Mouse (Mus musculus) neural tube, embryonic 12.5 days (tissue): Measurements from ENCODE around the gene Cd151. TPM values are rescaled to one million over a fixed set of nuclear protein-coding genes. Genes with fewer than 3 reads are reported as not detected.
A peak's percentile ranks its signal among the peaks of the same experiment; 100 is the strongest.

Experiments
- ATAC-seq: fragments of 200-750 bp; cut with Nextera tagmentation; 2 replicates; pipeline ENCODE4 v1.8.0; 2017; ENCODE audit warnings: low read depth, mild to moderate bottlenecking, moderate TSS enrichment, moderate library complexity; ENCODE audit not compliant: low FRiP score
- H3K27ac ChIP-seq: fragments of 300-500 bp; sonication (generic); 2 replicates; pipeline ENCODE4 v1.5.1; 2016
- H3K27me3 ChIP-seq: fragments of 300-500 bp; sonication (generic); replicated peaks from 2 replicates; pipeline ENCODE4 v1.6.1; 2016; ENCODE audit warnings: mild to moderate bottlenecking
- H3K36me3 ChIP-seq: fragments of 300-500 bp; sonication (generic); 2 replicates; pipeline ENCODE4 v1.6.1; 2016; ENCODE audit warnings: mild to moderate bottlenecking
- H3K4me1 ChIP-seq: fragments of 300-500 bp; sonication (generic); 2 replicates; pipeline ENCODE4 v1.6.1; 2016
- H3K4me2 ChIP-seq: fragments of 300-500 bp; sonication (generic); replicated peaks from 2 replicates; pipeline ENCODE4 v1.6.1; 2016; ENCODE audit warnings: mild to moderate bottlenecking
- H3K4me3 ChIP-seq: fragments of 300-500 bp; sonication (generic); 2 replicates; pipeline ENCODE4 v1.5.1; 2016
- H3K9ac ChIP-seq: fragments of 300-500 bp; sonication (generic); 2 replicates; pipeline ENCODE4 v1.6.1; 2016; ENCODE audit warnings: mild to moderate bottlenecking
- H3K9me3 ChIP-seq: fragments of 300-500 bp; sonication (generic); 2 replicates; pipeline ENCODE4 v1.6.1; 2016; ENCODE audit warnings: mild to moderate bottlenecking
- WGBS: fragments of 180-500 bp; shearing (Covaris S2); methylation state at CpG from one replicate; pipeline ENCODE4 v1.1.7; 2016; 5-methylcytosine and 5-hydroxymethylcytosine counted together
- polyA plus RNA-seq: library from polyadenylated mRNA; unstranded; fragments of >200 nt; fragmentation: Nextera tagmentation; extraction: Ambion mirVana; gene quantifications from 2 replicates; pipeline ENCODE4 v1.2.1, GENCODE M21; 2016

Gene Cd151
- polyA plus RNA-seq, 1 experiment from 2014 or later: 20.6 TPM

DNA sequence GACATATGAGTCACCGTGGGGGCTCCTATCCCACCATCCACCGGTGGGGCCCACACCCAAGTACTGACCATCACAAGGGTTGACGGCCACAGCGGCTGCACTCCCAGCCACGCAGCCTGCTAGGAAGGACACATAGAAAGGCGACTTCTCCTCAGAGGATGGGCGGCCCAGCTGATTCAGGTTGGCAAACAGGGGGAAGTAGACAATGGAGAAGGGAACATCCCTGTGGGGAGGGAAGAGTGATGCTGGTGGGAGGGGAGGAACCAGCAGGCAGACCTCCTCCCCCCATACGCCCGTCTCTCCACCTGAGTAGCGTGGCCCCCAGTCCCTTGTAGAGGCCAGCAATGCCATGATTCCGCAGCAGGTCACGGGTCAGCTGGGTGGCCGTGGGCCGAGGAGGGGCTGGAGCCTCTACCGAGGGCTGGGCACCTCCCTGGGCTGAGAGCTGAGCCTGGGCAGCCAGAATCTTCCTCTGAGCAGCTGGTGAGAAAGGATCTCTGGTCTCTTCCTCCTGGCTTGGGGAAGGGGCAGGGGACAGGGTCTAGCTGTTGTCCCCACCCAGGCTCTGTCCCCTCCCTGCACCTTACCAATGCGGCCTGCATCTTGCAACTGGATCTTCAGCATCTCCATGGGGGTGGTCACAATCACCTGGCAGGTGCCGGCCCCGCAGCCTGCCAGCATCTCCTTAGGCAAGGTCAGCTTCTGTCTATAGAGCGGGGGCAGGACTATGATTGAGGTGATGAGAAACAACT, 35.6 kb upstream of the Cd151 start:
- no peaks in the 10 kb centered on the region for H3K27me3 ChIP-seq
- 0 out of 2 replicates have a peak overlapping the region, but pooled peaks have one; percentile 9 for H3K9ac ChIP-seq
- H3K4me2 ChIP-seq: no peak overlapping the region
- no peak overlapping the region for H3K27ac ChIP-seq
- H3K9me3 ChIP-seq: no peaks in the 10 kb centered on the region
- no peak for ATAC-seq
- WGBS: 93% methylated on average over 19 of the region's 19 CpGs
- H3K4me3 ChIP-seq: no peak overlapping the region
- peaks cover 57% of the 10 kb centered on the region for H3K4me1 ChIP-seq
- peaks cover 42% of the 10 kb centered on the region for H3K36me3 ChIP-seq

DNA sequence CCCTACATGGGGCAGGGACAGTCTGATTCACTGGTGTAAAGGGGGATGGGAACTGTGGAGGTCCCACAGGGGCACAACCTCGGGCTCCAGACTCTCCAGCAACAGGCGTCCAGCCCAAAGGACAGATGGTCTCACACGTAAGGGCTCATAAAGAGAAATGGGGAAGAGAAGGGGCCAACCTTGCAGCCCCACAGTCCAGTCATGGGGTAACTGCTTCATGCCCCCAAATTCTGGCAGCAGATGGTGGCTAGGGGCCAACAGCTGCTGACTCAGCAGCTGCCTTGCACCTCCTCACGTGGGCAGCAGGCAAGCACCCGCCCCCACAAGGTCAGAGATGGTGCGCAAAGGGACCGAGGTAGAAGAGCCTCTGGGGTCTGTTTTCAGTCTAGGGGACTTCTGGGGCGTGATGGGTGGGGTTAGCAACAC, 35.0 kb upstream of the Cd151 start:
- Histone ChIP-seq H3K4me3 (no peak overlapping the region), H3K36me3 (peaks cover 38% of the 10 kb centered on the region), H3K27ac (no peak overlapping the region), H3K9me3 (no peaks in the 10 kb centered on the region), H3K9ac (no peak overlapping the region), H3K27me3 (no peaks in the 10 kb centered on the region), H3K4me2 (no peak overlapping the region), H3K4me1 (peaks cover 63% of the 10 kb centered on the region)
- 81% methylated on average over 8 of the region's 8 CpGs for WGBS
- ATAC-seq: no peak

DNA sequence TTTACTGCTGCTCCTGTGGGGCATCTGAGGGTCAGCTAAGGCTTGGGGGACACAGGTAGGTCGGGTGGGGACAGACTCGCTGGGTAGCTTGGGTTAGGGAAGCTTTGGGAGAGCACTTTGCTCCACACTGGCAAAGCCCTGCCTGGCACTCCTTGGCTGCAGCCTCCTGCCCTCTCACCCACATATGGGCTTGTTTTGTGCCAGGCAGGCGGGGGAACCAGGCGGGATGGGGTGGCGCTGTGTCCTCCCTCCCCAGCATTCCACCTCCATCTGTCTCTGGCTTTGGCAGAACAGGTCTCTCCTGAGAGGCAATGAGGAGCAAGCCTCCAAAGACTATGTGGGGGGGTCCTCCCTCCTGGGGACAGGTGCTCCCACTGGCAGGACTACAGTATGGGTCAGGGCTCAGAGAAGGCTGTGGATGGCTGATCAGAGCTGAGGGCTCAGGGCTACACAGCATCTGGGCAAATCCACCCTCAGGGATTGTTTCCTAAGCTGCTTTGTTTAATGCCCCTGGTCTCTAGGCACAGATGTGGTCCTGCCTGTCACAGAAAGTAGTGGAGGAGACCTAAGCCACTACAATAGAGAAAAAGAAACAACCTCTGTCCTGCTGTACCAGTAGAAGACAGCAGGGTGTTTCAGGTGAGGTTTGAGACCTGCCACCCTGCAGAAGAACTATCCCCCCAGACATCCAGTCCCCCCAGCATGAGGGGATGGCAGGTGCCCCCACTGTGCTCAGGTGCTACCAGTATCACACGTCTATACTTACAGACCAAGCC, 34.3 kb upstream of the Cd151 start:
- Histone ChIP-seq H3K27ac (no peak overlapping the region), H3K4me3 (no peak overlapping the region), H3K36me3 (peaks cover 36% of the 10 kb centered on the region), H3K4me1 (peaks cover 68% of the 10 kb centered on the region), H3K9ac (peak overlapping the region; percentile 72; the same call in 1 of the 2 replicates), H3K4me2 (peak overlapping the region; percentile 87), H3K27me3 (no peaks in the 10 kb centered on the region), H3K9me3 (no peaks in the 10 kb centered on the region)
- ATAC-seq: no peak
- WGBS: 83% methylated on average over 6 of the region's 6 CpGs

DNA sequence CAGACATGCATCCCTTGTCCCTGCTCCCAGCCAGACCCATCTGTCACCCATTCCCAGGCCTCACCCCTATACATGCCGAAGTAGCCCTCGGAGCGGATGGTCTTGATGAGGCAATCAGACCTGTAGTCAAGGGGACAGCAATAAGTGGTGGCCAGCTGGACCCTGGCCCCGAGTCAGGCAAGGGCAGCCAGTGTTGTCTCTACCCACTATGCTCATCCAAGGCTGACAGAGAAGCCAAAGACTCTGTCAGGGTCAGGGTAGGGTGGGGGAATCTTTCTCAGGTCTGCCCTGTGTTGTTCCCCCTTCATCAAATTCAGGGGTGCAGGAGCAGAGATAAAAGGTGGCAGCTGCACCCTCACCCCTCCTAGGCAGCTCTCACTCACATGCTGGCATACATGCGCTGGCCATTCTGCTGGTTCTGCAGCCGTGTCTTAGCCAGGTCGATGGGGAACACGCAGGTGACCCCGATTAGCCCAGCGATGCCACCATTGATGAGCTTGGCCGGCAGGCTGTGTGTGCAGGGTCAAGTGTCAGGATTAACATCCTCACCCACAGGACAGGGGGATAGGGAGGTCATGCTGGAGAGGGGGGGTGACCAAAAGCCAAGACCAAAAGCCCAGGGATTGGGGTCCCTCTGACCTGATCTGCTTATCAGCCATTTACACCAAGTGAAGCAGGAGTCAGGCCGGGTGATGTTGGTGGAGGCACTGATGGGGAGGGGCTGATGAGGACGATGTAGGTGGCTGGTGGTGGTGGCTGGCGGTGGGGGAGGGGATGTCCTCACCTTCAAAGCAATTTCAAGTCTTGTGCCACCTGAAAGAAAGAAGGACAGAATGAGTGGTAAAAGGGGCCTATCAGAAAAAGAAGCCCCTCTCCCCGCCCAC, 33.4 kb upstream of the Cd151 start:
- Histone ChIP-seq H3K36me3 (peaks cover 41% of the 10 kb centered on the region), H3K9me3 (no peaks in the 10 kb centered on the region), H3K4me3 (peak overlapping the region; percentile 49), H3K9ac (peak overlapping the region; percentile 72), H3K27ac (no peak overlapping the region), H3K27me3 (no peaks in the 10 kb centered on the region), H3K4me2 (peak overlapping the region; percentile 87), H3K4me1 (peaks cover 62% of the 10 kb centered on the region)
- 75% methylated on average over 15 of the region's 15 CpGs for WGBS
- no peak for ATAC-seq

DNA sequence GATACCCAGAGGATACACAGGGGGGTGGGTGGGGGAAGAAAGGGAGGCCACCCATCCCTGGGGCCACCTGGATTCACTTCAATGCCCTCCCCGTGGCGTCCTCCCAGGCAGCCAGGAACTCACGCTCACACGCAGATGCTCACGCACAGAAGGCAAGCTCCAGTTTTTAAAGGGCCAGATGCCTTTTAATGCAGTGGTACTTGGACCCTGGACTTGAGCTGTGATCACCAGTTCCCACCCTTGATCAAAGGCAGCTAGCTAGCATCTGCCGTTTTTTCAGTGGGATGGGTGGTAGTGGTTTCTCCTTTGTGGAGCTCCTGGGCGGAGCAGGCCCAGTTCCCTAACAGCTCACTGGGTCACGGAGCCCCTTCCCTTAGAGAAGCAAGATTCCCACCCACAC, 32.7 kb upstream of the Cd151 start:
- peak overlapping the region; percentile 87 for H3K4me2 ChIP-seq
- peak overlapping the region; percentile 72 for H3K9ac ChIP-seq
- H3K4me1 ChIP-seq: peaks cover 55% of the 10 kb centered on the region
- peaks cover 48% of the 10 kb centered on the region for H3K36me3 ChIP-seq
- peak overlapping the region; percentile 49 for H3K4me3 ChIP-seq
- no peaks in the 10 kb centered on the region for H3K27me3 ChIP-seq
- ATAC-seq: 0 out of 2 replicates have a peak, but pooled peaks have one; percentile 8
- peak overlapping the region; percentile 57; the same call in 1 of the 2 replicates for H3K27ac ChIP-seq
- 11% methylated on average over 8 of the region's 8 CpGs for WGBS
- H3K9me3 ChIP-seq: no peaks in the 10 kb centered on the region

DNA sequence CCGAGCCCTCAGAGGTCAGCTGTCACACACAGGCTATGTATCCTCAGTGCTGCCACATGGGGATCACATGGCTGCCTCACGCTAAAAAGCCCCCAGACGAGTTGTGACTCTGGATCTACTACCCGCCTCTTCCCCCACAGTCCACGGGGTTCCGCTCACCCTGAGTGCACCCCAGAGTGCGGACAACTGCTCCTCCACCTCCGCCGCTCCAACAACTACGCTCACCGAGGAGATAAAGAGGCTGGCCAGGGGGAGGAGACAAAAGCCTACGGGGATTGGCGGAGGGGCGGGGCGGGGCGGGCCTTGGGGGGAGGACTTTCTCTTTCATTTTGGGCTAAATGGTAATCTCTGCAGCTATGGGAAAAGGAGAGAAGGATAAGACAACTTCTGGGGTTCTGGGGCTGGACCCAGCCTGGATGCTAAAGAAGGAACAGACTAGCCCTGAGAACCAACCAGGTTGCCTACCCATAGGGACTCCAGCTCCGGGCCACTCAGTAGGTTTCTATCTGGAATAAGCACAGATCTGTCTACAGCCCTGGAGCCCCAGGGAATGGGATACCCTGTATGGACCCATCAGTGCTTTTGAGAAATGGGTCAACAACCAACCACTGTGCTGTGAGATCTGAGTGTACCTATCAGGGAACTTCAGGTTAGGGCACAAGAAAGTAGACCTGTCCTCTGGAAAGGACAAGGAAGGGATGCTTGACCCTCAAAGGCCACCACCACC, 31.9 kb upstream of the Cd151 start:
- peak overlapping the region; percentile 57; the same call in 1 of the 2 replicates for H3K27ac ChIP-seq
- ATAC-seq: 0 out of 2 replicates have a peak, but pooled peaks have one; percentile 13
- peak overlapping the region; percentile 49 for H3K4me3 ChIP-seq
- 4% methylated on average over 17 of the region's 17 CpGs for WGBS
- H3K9ac ChIP-seq: peak overlapping the region; percentile 72
- peaks cover 47% of the 10 kb centered on the region for H3K4me1 ChIP-seq
- H3K9me3 ChIP-seq: no peaks in the 10 kb centered on the region
- H3K36me3 ChIP-seq: peaks cover 54% of the 10 kb centered on the region
- H3K27me3 ChIP-seq: no peaks in the 10 kb centered on the region
- H3K4me2 ChIP-seq: peak overlapping the region; percentile 87

DNA sequence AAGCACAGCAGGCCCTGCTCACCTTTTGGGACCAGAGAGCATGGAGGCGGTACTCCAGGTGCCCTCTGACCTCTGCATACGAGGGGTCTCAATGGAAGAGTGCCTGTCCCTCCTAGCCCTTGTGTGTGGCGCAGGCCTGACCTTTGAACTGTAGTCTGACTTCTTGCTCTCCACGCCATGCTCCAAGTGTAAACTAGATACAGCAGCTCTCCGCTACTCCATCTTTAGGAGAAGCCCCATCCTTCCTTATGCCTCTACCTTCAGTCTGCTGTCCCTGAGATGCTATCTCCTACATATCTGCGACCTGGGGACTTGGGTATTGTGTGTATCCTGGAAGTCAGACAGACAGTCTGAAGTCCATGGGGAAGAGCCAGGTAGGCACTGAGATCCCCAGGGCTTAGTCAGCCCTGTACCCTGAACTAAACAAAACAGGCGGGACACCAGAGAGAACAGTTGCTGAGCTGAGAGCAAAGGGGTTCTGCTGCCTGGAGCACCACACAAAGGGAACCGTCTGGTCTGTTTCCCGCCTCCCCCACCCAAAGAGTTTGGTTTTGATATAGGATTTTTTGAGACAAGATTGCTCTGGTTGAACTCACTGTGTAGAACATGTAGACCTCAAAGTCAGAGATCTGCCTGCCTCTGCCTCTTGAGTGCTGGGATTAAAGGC, 31.2 kb upstream of the Cd151 start:
- peak overlapping the region; percentile 89 for H3K4me2 ChIP-seq
- H3K4me3 ChIP-seq: no peak overlapping the region
- H3K9ac ChIP-seq: no peak overlapping the region
- no peak overlapping the region for H3K27ac ChIP-seq
- peaks cover 45% of the 10 kb centered on the region for H3K4me1 ChIP-seq
- no peak for ATAC-seq
- peaks cover 52% of the 10 kb centered on the region for H3K36me3 ChIP-seq
- no peaks in the 10 kb centered on the region for H3K27me3 ChIP-seq
- no peaks in the 10 kb centered on the region for H3K9me3 ChIP-seq
- 78% methylated on average over 9 of the region's 9 CpGs for WGBS

DNA sequence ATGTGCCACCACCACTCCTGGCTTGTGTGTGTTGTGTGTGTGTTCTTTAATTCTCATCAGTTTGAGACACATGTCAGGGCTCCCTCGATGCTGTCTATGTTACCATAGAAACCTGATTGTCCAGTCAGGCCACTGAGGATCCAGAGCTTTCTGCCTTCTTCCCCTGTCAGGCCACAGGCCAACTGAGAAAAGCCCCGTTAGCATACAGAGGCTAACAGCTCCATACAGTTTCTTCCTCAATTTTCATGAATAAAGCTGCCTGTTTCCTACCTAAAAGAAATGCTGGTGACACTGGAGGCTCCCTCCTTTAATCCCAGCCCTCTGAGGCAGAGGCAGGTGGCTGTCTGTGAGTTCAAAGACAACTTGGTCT, 30.7 kb upstream of the Cd151 start:
- H3K4me1 ChIP-seq: peaks cover 45% of the 10 kb centered on the region

DNA sequence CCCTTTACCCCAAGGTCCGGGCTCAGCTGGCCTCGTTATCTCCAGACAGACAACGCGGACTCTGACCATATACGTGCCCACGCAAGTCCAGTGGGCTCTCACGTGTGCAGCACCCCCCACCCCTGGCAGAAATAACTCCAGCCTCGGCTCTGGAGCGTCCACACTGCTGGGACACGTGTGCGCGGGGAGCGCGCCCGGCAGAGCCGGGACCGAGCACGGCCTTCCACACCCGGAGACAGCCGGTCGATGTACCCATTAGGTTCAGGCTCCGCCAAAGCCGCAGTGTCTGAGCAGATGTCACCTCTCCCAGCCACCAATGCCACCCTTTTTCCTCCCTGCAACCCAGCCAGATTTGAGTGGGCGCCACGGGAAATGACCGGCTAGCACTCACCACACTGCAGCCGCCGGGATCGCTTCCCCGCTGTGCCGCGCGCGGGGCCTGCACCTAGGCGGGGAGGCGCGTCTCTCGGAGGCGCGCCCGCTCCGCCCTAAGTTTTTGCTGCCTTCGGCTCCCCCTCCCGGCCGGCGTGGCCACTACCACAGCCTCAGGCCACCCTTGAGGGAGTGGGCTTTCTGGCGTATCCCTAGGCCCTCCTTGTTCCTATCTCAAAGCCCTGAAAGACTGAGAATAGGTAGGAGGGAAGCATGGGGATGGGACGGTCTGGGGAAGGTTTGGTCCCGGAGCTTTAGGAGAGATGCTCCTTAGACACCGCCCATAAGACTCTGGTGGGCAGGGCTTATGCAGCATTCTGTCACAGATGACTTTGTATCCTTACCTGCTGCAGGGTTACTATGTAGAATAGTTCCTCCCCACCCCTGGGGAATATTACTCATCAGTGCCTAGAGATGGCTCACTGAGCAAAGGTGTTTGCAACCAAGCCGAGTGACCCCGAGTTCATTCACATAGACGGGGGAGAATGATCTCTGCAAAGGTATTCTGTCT, 29.7 kb upstream of the Cd151 start, which contains the start of gene Slc25a22:
Gene Slc25a22, minus strand, starts transcription at position 715 of the 943 bp plus-strand sequence.
- ATAC-seq: peak; percentile 72
- Histone ChIP-seq H3K4me1 (peaks cover 54% of the 10 kb centered on the region), H3K4me3 (peak within 1 kb of the TSS; percentile 56), H3K27ac (0 out of 2 replicates have a peak within 1 kb of the TSS, but pooled peaks have one; percentile 6), H3K4me2 (peak within 1 kb of the TSS; percentile 89), H3K9ac (peak within 1 kb of the TSS; percentile 76), H3K36me3 (peaks cover 42% of the 10 kb centered on the region), H3K27me3 (no peaks in the 10 kb centered on the region), H3K9me3 (no peaks in the 10 kb centered on the region)
- 6% methylated on average over 53 of the region's 53 CpGs for WGBS

More for the DNA sequence above, 30.7 kb upstream of the Cd151 start:
- no peak for ATAC-seq
- H3K27me3 ChIP-seq: no peaks in the 10 kb centered on the region
- H3K9me3 ChIP-seq: no peaks in the 10 kb centered on the region
- peak overlapping the region; percentile 89 for H3K4me2 ChIP-seq
- H3K36me3 ChIP-seq: peaks cover 51% of the 10 kb centered on the region
- WGBS: 62% methylated on average over 2 of the region's 2 CpGs
- H3K9ac ChIP-seq: peak overlapping the region; percentile 76
- H3K27ac ChIP-seq: no peak overlapping the region
- peak overlapping the region; percentile 56 for H3K4me3 ChIP-seq
